Mouse (Mus musculus): ENCODE results near the gene Cyp2d26.

DNA sequence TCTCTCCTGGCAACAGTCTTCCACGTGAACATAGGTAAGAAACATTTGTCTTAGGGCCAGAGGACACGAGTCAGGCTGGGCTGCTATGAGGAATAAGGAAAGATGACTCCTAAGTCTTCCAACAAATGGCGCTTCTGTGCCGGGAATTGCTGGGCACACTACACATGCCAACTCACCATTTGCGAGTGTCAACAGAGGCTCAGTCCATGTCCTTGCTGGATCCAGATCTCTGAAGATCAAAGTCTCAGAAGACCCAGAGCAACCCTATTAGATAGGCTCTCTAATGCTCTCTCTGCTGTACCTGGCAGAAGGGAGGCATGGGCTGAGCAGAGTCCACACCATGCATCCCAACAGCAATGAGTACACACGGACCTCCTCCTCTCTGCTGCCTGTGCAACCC is 29.2 kb downstream of the Cyp2d26 start:
- TF ChIP-seq POLR2A (IDR thresholded peaks at IDR 0.05; ENCODE audit: low read depth, low read length) (no peak), CTCF (conservative IDR thresholded peaks at IDR 0.05; ENCODE audit: insufficient read depth, insufficient read length, low read depth, low read length) (no peak)

Measured in kidney, adult 2 months (tissue).